Mouse (Mus musculus): Measurements from ENCODE around the gene Bloc1s1.

Bloc1s1 gene

DNA sequence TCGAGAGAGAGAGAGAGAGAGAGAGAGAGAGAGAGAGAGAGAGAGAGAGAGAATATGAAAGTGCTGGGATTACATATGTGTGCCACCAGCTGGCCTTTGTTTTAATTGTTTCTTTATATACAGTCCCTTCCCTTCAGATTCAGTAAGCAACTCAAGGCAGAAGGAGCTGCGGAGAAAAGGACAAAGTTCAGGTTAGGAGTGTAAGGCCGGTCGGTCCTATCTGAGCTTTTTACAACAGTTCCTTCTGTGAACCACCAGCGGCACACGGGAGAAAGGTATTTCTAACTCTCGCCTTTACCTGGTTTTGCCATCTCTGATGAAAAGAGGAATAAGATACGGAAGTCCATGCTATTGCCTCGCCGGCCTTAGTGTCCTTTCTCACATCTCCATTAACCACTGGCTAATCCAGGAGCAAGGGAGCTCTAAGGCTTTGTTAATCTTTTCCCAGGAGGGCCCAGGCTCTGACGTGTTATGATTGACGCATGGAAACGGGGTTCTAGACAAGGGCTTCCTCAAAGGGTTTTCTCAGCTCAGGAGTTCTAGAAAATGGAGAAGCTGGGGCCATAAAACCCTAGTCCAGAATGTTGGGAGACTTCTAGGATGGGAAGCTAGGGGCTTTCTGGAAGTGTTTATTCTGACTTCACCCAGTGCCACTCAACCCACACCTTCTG lies 14.9 kb downstream of the Bloc1s1 start:
- no peak for DNase-seq (ENCODE audit: low spot score in 2 of 2)

DNA sequence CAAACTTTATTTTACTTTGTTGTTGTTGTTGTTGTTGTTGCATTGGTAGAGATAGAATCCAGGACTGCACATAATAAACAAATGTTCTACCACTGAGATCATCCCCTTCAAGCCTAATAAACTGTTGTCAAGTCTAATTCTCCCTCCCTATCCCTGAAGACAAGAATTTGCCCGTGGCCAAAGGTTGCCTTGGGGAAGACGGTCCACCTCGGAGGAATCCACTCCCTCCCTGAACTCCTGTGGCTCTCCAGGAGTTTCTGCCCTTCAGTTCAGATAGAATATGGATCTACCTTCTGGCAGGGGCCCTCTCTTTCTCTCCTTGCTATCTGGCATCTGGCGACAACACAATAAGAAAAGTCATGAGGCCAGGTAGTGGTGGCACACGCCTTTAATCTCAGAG lies 19.0 kb downstream of the Bloc1s1 start:
- DNase-seq (ENCODE audit: low spot score in 2 of 2) = no peak

DNA sequence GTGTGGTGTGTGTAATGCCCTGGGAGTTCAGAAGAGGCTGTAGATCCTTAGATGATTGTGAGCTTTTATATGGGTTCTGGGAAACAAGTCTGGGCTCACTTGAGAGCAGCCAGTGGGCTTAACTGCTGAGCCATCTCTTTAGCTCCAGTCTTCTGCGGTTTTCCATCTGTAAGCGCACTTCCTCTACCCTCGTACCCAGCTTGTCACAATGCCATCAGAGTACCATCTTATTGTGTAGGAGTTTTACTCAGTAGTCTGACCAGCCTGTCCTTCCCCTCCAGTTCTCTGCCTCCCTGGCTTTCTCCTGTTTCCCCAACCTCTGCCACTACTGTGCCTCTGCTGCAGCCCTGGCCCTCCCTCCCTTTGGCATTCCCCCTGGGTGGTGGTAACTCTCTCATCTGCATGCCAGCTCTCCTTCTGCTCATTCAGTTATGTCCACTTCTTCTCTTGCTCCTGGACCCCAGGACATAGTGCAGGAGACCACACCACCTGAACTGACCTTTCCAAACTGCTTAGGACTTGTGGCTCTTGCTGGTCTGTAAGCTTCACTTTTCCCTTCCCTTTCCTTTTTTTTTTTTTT lies 21.3 kb downstream of the Bloc1s1 start:
- DNase-seq (ENCODE audit: low spot score in 2 of 2) = no peak

DNA sequence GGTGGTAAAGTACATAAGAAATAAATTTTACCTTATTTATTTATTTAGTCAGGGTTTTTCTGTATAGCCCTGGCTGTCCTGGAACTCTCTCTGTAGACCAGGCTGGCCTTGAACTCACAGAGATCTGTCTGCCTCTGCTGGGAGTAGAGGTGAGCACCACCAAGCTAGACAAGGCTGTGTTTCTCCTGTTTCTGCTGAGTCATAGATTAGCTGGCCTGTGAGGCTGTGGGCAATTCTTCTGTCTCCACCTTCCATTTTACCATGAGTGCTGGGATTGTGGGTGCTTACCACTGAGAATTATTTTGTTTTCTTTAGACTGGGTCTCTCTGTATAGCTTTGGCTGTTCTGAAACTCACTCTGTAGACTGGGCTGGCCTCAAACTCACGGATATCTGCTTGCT lies 22.4 kb downstream of the Bloc1s1 start:
- DNase-seq (ENCODE audit: low spot score in 2 of 2) = no peak

DNA sequence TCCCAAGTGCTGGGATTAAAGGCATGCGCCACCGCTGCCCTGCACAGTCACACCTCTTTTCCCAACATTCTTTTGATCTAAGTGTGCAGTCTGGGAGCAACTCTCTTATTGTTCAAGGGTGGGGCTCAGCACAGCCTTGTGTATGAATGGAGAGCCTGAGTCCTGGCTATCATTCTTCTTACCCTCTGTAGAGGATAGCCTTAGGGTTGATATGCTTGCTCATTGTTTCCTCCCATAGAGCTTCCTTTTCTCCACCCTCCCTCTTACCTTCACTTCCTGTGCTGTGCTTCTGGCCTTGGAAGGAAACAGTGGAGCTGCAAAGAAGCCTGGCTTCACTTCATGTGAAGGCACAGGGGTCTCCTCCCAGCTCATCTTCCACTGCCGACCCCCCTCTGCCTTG lies 23.1 kb downstream of the Bloc1s1 start, which contains the start of gene Cd63:
TSS of gene Cd63 (plus strand) at position 292 of the 400 bp plus-strand sequence.
- DNase-seq (ENCODE audit: low spot score in 2 of 2) = no peak

DNA sequence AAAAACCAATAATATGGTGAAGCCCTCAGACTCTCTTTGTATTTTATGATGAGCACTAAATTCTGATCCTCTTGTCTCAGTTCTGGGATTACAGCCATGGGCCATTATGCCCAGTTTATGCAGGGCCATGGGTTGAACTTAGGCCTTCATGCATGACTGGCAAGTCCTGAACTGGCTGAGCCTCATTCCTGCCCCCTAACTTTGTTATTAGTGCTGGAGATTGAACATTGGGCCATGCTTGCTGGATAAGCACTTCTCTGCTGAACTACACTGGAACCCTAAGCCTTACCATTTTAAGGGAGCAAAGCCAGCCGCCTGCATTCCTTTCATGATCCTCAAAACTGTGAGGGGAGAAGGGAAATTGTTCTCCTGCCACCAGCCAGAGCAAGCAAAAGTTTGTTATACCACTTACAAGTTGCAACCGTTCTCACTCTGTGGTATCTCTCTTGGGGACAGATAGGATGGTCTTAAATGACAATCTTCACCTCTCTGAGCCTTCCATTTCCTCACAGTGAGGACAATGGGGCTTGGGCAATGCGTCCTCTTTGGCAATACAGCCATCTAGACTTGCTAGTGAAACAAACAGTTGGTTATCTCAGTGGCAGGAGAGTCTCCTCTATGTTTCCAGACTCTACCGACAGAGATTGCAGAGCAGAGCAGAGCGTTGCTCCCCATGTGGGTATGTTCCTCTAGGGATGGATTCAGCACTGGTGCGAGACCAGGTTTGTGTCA lies 23.9 kb downstream of the Bloc1s1 start:
- no peak for DNase-seq (ENCODE audit: low spot score in 2 of 2)

DNA sequence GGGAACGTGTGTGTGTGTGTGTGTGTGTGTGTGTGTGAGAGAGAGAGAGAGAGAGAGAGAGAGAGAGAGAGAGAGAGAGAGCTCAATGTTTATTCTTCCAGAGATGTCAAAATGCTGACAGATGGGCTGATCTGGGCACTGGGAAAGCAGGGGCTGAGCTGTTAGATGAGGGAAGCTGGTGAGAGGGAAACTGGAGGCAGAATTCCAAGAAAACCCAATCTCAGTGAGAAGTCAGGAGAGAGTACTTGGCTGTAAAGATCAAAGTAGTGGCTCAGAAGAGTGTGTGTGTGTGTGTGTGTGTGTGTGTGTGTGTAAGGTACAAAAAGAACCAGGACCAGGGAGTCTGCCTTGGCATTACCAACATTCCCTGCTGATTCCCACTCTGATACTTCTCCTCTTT lies 26.3 kb downstream of the Bloc1s1 start:
- DNase-seq (ENCODE audit: low spot score in 2 of 2) = no peak

DNA sequence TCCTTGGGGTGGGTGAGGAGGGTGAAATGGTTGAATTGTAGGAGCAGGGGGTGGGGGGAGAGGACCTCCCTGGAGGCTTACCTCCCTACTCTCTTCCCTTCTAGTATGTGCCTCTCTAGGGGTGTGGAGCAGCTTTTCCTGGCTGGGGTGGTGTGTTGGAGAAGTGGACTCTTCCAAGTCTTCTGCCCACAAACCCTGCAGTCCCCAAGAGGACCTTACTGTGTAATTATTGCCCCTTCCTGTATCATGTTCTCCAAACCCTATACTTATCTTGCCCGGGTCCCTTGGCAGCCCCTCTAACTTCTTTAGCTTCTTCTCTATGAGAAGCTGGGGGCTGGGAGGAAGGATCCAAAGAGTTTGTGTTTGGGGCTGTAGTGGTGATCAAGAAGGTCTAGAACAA lies 27.0 kb downstream of the Bloc1s1 start:
- no peak for DNase-seq (ENCODE audit: low spot score in 2 of 2)

DNA sequence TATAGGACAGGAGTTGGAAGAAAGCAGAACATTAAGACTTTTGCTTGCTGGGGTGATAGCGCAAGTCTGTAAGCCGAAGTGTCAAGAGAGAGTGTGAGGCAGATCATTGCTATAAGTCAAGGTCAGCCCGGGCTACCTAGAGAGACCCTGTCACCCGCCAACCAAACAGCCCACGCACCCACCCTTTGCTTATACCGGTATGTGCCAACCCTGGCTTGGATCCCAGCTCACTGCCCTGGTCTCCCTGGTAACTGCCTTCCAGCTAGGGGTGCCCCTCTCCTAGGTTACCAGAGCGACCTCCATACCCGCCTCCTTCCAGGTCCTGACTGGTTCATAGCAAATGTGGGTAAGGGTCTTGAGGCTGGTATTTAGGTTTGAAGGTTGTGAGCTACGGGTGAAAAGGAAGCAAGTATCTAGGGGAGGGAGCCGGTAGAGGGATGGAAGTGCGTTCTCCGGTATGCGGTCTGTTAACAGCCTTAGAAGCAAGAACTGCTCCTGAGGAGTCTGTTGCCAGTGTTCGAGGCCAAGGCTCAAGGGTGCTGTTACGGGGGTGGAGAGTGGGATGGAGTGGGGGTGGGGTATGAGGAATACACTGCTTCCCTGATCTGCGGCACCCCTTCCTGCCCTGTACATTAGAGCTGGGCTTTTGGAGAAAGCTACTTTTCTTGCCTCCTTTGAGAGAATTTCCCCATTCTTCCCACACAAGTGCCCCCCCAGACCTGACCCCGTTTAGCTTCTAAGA lies 27.7 kb downstream of the Bloc1s1 start:
- DNase-seq (ENCODE audit: low spot score in 2 of 2) = no peak

DNA sequence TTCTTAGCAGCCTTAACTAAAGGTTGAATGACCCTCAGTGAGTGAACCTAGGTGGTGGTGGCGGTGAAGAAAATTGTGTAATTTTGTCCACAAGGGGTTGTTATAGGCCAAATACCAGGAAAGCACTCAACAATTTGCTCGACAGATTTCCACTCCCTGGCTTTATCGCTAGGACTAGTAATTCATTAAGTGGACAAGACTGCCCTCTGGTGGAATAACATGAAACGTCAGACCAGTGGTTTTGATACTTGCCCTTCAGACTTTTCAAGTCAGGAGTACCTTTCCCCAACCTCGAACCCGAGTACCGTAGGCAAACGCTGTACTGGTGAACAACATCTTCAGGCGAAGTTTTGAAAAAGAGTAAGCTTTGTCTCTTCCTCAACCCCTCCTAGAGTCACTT lies 28.4 kb downstream of the Bloc1s1 start:
- DNase-seq (ENCODE audit: low spot score in 2 of 2) = peak; percentile 65 to 76

DNA sequence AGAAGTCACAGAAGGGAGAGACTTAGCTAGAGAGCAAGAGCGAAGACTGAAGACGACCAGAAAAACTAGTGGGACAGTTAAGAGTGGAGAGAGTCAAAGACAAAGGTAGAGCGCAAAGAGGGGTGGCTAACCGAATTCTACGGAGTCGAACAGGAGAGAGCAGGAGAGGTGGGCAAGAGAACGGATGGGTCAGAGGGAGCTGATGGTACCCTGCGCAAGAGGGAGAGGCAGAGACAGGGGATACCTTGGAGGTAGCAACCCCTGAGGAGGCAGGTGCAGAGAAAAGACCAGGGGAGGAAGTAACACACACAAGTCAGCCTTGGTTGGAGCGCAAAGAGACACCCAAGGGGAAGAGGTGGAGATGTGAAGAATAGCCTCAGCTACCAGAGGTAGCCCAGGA lies 31.6 kb downstream of the Bloc1s1 start:
- no peak for DNase-seq (ENCODE audit: low spot score in 2 of 2)

DNA sequence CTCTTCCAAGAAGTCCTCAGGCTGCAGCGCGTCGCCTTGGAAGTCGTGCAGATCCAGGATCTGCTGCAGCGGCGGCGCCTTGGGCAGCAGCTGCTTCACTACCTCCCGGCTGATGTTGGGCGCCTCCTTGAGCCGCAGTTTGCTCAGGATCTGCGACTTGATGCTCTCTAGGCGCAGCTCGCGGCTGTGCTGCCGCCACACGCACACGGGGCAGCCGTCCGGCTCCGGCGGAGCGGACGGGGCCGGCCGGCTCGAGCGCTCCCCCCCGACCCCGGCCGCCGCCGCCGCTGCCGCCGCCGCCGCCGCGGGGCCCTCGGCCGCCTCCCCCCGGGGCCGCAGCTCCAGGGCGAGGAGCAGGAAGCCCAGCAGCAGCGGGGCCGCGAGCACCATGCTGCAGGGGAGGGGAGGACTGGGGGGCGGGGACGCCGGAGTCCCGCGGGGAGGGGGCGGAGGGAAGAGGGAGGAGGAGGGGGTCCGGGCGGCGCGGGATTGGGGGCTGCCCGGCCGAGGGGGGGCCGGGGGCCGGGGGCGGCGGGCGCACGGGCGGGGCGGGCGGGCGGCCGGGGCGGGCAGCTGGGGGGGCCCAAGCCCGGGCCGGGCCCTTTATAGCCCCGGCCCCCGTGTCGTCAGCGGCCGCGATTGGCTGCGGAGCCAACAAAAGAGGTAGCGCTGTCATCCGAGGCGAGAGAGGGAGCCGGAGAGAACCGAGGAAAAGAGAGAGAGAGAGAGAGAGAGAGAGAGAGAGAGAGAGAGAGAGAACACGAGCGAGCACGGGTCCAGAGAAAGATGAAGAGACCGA lies 32.3 kb downstream of the Bloc1s1 start, which contains the start of gene Gdf11:
TSS of gene Gdf11 (minus strand) at position 423 of the 799 bp plus-strand sequence.
- DNase-seq (ENCODE audit: low spot score in 2 of 2) = peak in 1 of 2 experiments; percentile 35

DNA sequence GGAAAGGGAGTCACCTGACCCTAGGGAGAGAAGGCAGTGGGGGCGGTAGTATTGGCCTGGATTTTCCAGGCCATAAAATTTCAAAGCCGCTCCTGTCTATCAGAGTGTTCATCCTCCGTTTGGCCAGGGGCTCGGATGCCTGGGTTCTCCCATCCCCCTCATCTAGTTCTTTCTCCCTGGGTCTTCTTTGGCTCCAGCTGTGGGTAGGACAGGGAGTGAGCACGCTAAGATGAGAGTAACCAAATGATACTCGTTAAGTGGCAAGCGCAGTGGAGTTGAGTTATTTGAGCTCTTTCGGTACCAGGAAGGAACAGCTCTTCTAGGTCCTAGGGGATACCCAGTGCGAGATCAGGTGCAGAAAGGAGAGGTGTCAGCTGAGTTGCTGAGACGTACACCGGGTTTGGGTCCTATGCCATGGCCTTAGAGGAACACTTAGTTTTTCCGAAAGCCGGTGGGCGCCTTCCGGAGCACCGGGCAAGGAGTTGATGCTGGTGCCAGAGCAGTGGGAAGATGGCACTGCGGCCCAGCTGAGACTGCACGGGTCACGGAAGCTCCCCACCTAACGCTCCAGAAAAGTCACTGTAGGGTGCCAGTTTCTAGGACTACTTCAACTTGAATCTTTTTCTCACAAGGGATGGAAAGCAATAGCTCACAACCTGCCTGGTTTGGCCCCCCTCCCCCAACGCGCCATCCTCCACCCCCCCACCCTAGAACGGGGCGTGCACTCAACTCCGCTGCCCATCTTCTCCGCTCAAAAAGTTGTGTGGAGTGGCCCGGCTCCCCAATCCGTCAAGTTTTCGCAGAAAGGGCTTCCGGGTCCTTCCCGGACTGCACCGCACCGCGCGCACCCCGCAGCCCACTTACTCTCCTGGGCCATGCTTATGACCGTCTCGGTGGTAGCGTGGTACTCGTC lies 33.2 kb downstream of the Bloc1s1 start:
- no peak for DNase-seq (ENCODE audit: low spot score in 2 of 2)

DNA sequence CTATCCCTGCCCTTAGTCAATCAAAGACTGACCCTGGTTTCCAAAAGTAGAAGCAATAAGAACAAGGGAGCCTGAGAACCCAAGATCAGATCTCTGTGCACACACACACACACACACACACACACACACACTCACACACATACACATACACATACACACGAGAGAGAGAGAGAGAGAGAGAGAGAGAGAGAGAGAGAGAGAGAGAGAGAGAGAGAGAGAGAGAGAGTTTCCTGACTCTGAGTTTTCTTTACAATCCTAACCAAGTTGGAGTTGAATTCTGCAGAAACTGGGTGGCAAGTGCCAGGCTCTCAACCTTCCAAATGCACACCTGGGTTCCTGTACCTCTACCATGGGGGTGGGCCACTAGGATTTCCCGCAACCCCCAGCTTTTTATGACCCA lies 34.0 kb downstream of the Bloc1s1 start:
- DNase-seq (ENCODE audit: low spot score in 2 of 2) = no peak

DNA sequence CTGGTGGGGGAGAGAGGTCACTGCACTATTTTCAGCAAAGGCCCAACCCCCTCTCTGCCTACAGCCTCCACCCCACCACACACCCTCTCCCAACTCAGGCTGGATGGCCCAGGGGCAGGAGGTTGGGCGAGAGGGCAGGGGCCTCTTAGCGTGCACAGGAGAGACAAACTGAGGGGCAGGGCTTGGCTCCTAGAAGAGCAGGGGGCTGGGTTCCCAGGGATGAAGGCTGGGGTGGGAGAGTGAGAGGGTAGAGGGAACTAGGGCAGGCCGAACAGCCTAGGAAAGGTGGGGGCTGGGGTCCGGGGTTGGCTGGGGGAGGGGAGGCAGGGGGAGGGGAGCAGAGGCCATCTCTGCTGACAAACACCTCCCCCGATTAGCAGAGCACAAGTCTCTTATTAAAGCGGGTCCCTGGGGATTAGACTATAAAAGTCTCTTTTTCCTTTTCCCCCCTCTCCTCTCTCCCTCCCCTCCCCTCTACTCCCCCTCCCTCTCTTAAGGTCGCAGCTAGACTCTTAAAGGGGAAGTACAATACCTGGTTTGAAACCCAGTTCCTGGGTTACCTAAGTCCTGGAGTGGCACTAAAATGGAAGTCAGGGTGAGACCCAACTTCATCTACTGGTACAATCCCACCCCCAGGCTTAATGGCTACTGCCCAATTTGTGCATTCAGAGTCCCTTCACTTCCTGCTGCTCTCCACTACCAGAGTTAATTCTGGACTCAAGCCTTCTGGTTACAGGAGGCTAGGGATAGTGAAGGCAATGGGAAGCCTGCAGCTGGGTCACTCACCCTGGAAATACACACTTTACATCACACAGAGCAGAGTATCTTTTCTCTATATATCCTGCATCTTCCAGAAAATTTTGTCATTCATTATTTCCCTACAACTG lies 34.7 kb downstream of the Bloc1s1 start:
- no peak for DNase-seq (ENCODE audit: low spot score in 2 of 2)

DNA sequence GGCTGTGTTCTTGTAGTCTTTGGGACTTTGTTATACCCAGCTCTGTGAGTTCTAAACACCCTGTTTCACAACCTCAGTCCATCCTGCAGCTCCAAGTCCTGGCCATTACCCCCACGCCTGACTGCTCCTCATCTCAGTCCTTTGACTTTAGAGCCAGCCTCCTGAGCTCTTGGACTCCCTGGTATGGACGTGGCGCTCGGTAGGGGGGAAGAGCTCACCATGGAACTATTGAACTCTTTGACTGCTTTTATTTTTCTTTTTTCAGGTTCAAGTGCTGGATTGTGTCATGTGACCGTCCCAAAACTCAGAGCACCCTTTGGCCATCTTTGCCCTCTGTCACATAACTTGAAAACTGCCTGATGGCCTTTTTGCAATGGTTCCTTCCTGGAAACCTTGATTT lies 41.8 kb downstream of the Bloc1s1 start:
- DNase-seq (ENCODE audit: low spot score in 2 of 2) = no peak

DNA sequence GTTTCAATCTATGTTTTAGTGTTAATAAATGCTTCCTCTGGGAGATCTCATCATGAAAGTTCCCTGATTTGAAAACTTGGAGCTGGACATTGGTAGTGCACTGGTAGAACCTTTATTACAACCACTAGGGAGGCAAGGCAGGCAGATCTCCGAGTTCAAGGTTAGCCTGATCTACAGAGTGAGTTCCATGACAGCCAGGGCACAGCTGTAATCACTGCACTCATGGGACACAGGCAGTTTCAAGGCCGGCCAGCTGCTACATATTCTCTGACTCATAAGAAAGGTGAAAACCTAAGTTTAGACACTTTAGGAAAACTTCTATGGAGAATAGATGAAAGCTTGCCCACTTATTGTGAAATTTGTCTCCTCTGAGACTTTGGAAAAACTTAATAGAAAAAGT lies 45.0 kb downstream of the Bloc1s1 start:
- no peak for DNase-seq (ENCODE audit: low spot score in 2 of 2)

DNA sequence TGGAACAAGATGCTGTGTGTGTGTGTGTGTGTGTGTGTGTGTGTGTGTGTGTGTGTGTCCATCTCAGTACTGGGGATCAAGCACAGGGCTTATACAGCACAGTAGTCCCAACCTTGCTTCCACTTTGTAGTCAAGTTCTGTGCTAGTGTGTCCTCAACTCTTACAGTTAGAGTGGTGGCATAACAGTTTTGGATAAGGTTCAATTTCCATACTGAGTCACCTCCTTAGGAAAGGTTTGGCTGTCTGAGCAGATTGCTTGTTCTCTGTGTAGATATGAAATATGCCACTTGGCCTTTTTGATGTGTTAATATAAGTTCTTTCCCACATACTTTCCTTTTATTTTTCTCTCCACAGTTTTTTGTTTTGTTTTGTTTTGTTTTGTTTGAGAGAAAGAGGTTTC lies 45.5 kb downstream of the Bloc1s1 start:
- no peak for DNase-seq (ENCODE audit: low spot score in 2 of 2)

DNA sequence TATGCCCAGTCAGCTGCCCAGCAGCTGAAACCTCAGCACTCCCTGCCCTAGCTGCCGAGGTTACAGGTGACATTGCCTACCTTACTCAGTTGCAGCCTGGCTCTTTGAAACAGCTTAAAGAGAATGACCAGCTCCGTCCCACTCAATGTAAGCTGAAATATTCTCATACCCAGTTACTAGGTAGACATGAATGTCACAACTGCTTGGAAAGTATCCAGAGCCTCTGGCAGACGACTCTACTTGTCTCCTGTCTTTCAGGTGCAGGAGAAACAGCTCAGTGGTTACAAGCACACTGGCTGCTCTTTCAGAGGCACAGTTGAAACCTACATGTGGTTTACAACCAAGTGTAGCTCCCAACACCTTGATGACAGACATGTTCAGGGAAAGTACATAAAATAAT lies 53.5 kb downstream of the Bloc1s1 start:
- DNase-seq (ENCODE audit: low spot score in 2 of 2) = no peak

Data from natural killer cell, adult 2 months (primary cell).